Mouse (Mus musculus) mature B cell (primary cell): ENCODE results near the gene Col11a2.

Source experiments
- in situ Hi-C: fragments of 300-500 bp; cut with MboI; formaldehyde crosslinking; loops from 2 replicates; pipeline ENCODE4 v1.14.3; 2019

Gene Col11a2

GRCm38 (mm10) chr17:34101604-34102032 is 62.4 kb downstream of the Col11a2 start:
- in situ Hi-C loops = no loop called here

GRCm38 (mm10) chr17:34102831-34103230 is 63.6 kb downstream of the Col11a2 start:
- in situ Hi-C loops = no loop called here

- in situ Hi-C loops = no loop called here
Observed at GRCm38 (mm10) chr17:34104804-34105203, 65.6 kb downstream of the Col11a2 start.

GRCm38 (mm10) chr17:34106555-34106954 is 67.3 kb downstream of the Col11a2 start:
- in situ Hi-C loops = no loop called here

- in situ Hi-C loops = no loop called here
Observed at GRCm38 (mm10) chr17:34107109-34107867, 68.1 kb downstream of the Col11a2 start.

GRCm38 (mm10) chr17:34108460-34108859 is 69.2 kb downstream of the Col11a2 start:
- in situ Hi-C loops = no loop called here

- in situ Hi-C loops = no loop called here
Observed at GRCm38 (mm10) chr17:34109038-34109805, 70.0 kb downstream of the Col11a2 start.

GRCm38 (mm10) chr17:34109806-34110195 is 70.6 kb downstream of the Col11a2 start:
- in situ Hi-C loops = no loop called here

- in situ Hi-C loops = no loop called here
Observed at GRCm38 (mm10) chr17:34110309-34110708, 71.1 kb downstream of the Col11a2 start.

GRCm38 (mm10) chr17:34114114-34114513 is 74.9 kb downstream of the Col11a2 start:
- in situ Hi-C loops = no loop called here
